Mouse (Mus musculus) erythroblast, adult 5-6 weeks (primary cell): ENCODE measurements around the gene St8sia6. TPM values are rescaled to one million over a fixed set of nuclear protein-coding genes. Genes with fewer than 3 reads are reported as not detected.

Experiments
- ATAC-seq: replicated peaks from 2 replicates; pipeline ENCODE4 v1.8.0; 2016; ENCODE audit warnings: moderate number of reproducible peaks, mild to moderate bottlenecking, moderate TSS enrichment, inconsistent platforms; ENCODE audit not compliant: poor library complexity, low FRiP score, severe bottlenecking
- total RNA-seq, 2 experiments: library from RNA; stranded (forward) in 1 of 2; stranded (reverse) in 1 of 2; fragments of 150-400 nt in 1 of 2; fragments of 200-764, 138-1000 nt in 1 of 2; gene quantifications; 2 replicates each; pipeline versions ENCODE4 v1.2.3 to v1.2.4; 2015 to 2017; ENCODE audit warnings: low replicate concordance in 2 of 2

The St8sia6 gene
- total RNA-seq, 2 experiments from 2014 or later = 0.17 to 2.7 TPM

- ATAC-seq = no peak
These were observed 25.3 kb downstream of the St8sia6 start for GRCm38 (mm10) chr2:13768524-13768923.

GRCm38 (mm10) chr2:13767532-13768411 lies 26.1 kb downstream of the St8sia6 start:
- no peak for ATAC-seq

- no peak for ATAC-seq
These were observed 33.5 kb downstream of the St8sia6 start for GRCm38 (mm10) chr2:13760366-13760765.

- no peak for ATAC-seq
These were observed 36.5 kb downstream of the St8sia6 start for GRCm38 (mm10) chr2:13757412-13757811.

GRCm38 (mm10) chr2:13755733-13756132 lies 38.1 kb downstream of the St8sia6 start:
- ATAC-seq = no peak

- no peak for ATAC-seq
These were observed 42.2 kb downstream of the St8sia6 start for GRCm38 (mm10) chr2:13751691-13752090.

GRCm38 (mm10) chr2:13750777-13751176 lies 43.1 kb downstream of the St8sia6 start:
- ATAC-seq = no peak

GRCm38 (mm10) chr2:13750089-13750488 lies 43.8 kb downstream of the St8sia6 start:
- ATAC-seq = no peak

- ATAC-seq = no peak
These were observed 44.7 kb downstream of the St8sia6 start for GRCm38 (mm10) chr2:13749176-13749575.

- no peak for ATAC-seq
These were observed 46.3 kb downstream of the St8sia6 start for GRCm38 (mm10) chr2:13747576-13747975.

- ATAC-seq = no peak
These were observed 47.8 kb downstream of the St8sia6 start for GRCm38 (mm10) chr2:13746023-13746422.

GRCm38 (mm10) chr2:13738704-13739103 lies 55.2 kb downstream of the St8sia6 start:
- no peak for ATAC-seq

GRCm38 (mm10) chr2:13727901-13728300 lies 66.0 kb downstream of the St8sia6 start:
- no peak for ATAC-seq

GRCm38 (mm10) chr2:13725592-13725991 lies 68.3 kb downstream of the St8sia6 start:
- ATAC-seq = no peak

GRCm38 (mm10) chr2:13722241-13722640 lies 71.6 kb downstream of the St8sia6 start:
- ATAC-seq = no peak

GRCm38 (mm10) chr2:13718628-13719185 lies 75.2 kb downstream of the St8sia6 start:
- no peak for ATAC-seq

- ATAC-seq = no peak
These were observed 85.1 kb downstream of the St8sia6 start for GRCm38 (mm10) chr2:13708785-13709184.

- no peak for ATAC-seq
These were observed 96.3 kb downstream of the St8sia6 start for GRCm38 (mm10) chr2:13697514-13697913.

- no peak for ATAC-seq
These were observed 99.4 kb downstream of the St8sia6 start for GRCm38 (mm10) chr2:13694417-13694816.

GRCm38 (mm10) chr2:13684380-13684779 lies 109.5 kb downstream of the St8sia6 start:
- ATAC-seq = no peak

- no peak for ATAC-seq
These were observed 110.7 kb downstream of the St8sia6 start for GRCm38 (mm10) chr2:13683205-13683570.
